Mouse (Mus musculus): Measurements from ENCODE around the gene Agl. TPM values are rescaled to one million over a fixed set of nuclear protein-coding genes. Genes with fewer than 3 reads are reported as not detected.

The Agl gene
- polyA plus RNA-seq, 1 experiment = 20.8 TPM

DNA sequence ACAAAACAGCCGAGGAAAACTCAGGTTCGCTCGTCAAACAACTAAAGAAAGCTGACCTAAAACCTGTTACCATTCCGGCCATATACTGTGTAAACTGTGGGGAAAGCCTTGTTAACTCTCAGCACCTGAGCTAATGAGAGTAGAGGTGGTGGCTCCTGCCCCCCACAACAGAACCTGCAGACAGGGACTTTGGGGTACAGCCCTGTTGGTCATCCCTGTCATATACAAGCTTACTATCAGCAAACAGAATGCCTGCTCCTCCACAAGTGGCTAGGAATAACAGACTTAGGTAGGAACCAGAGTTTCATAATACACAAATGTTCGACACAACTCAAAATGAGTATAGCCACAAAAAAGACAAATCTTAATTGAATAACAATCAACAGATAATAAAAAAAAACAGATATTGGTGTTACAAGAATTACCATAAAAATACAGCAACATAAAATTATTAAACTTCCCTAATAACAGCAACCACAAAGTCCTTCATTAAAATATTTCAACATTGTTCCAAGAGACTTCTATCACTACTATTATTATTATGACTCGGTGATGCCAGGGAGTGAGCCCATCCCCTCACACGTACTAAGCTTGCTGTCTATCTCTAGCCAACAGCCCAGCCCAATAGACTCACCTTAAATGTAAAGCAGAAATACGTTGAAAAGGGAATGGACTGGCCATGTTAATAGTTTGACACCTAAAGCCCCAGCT is 112.9 kb downstream of the Agl start:
- Histone ChIP-seq H3K4me1 (ENCODE audit: control insufficient read depth, insufficient read depth, low read length) (no peaks in the 10 kb centered on the region), H3K27ac (ENCODE audit: insufficient read depth, low read length) (no peak overlapping the region), H3K4me3 (replicated peaks; ENCODE audit: insufficient read depth, low read depth, low read length) (no peak overlapping the region), H3K27me3 (ENCODE audit: control insufficient read depth, insufficient read depth, low read length) (no peaks in the 10 kb centered on the region)
- 90% methylated on average over 8 of the region's 8 CpGs for WGBS
- TF ChIP-seq POLR2A (IDR thresholded peaks at IDR 0.05; ENCODE audit: borderline replicate concordance, insufficient read depth, low read length) (no peak), CTCF (IDR thresholded peaks at IDR 0.05; ENCODE audit: borderline replicate concordance, insufficient read depth, low read depth, low read length) (no peak)
- DNase-seq = no peak

DNA sequence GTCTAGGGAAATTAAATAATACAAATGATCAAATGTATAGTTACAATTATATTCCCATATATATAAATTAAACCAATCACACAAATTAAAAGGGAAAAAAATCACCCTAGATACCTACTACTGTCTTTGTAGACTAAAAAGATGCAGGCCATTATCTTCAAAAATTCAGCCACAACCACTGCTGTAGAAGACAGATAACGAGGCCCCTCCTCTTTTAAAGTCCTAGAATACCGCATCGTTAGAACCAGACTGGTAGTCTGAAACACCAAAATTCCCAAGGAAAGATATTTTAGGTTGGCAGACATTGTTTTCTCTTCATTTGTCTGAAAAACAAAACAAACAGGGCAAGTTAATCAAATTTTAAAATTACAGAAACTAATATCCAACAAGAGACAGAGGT is 113.7 kb downstream of the Agl start:
- DNase-seq = no peak
- TF ChIP-seq CTCF (IDR thresholded peaks at IDR 0.05; ENCODE audit: borderline replicate concordance, insufficient read depth, low read depth, low read length) = no peak
- H3K4me1 ChIP-seq (ENCODE audit: control insufficient read depth, insufficient read depth, low read length) = no peaks in the 10 kb centered on the region
- no peak overlapping the region for H3K27ac ChIP-seq (ENCODE audit: insufficient read depth, low read length)
- 95% methylated on average over 3 of the region's 3 CpGs for WGBS
- H3K27me3 ChIP-seq (ENCODE audit: control insufficient read depth, insufficient read depth, low read length) = no peaks in the 10 kb centered on the region
- H3K4me3 ChIP-seq (replicated peaks; ENCODE audit: insufficient read depth, low read depth, low read length) = no peak overlapping the region

Other genes with a start within 250 kb of the Agl start
- 0.11 and 0.21 TPM in 2 replicates for gene Lrrc39, start 245.2 kb downstream of the Agl start, polyA plus RNA-seq (2012; rRNA removed)
- 8.6 and 9.7 TPM in 2 replicates for gene Sass6, start 213.2 kb downstream of the Agl start, polyA plus RNA-seq (2012; rRNA removed)
- 20.6 and 22.9 TPM in 2 replicates for gene Trmt13, start 193.6 kb downstream of the Agl start, polyA plus RNA-seq (2012; rRNA removed)
- 45.2 and 47.2 TPM in 2 replicates for gene Mfsd14a, start 145.5 kb downstream of the Agl start, polyA plus RNA-seq (2012; rRNA removed)
- not detected in 2 replicates for gene Gm43191, start 126.9 kb downstream of the Agl start, polyA plus RNA-seq (2012; rRNA removed)
- gene Slc35a3, start 95.3 kb downstream of the Agl start, polyA plus RNA-seq (2012; rRNA removed) = 14.4 and 16.2 TPM in 2 replicates
- gene Frrs1, start 51.3 kb upstream of the Agl start, polyA plus RNA-seq (2012; rRNA removed) = 0.70 and 0.92 TPM in 2 replicates
- gene 4930455H04Rik, start 160.1 kb upstream of the Agl start, polyA plus RNA-seq (2012; rRNA removed) = not detected in 2 replicates
- 5.1 TPM in 2 replicates for gene Palmd, start 160.8 kb upstream of the Agl start, polyA plus RNA-seq (2012; rRNA removed)

Data from cerebellum, adult 2 months (tissue).